Mouse (Mus musculus): ENCODE data around the gene Gpx7. TPM values are rescaled to one million over a fixed set of nuclear protein-coding genes. Genes with fewer than 3 reads are reported as not detected.
A peak's percentile ranks its signal among the peaks of the same experiment; 100 is the strongest.

Gene Gpx7
- total RNA-seq, 1 experiment from 2014 or later: 0.70 TPM

DNA sequence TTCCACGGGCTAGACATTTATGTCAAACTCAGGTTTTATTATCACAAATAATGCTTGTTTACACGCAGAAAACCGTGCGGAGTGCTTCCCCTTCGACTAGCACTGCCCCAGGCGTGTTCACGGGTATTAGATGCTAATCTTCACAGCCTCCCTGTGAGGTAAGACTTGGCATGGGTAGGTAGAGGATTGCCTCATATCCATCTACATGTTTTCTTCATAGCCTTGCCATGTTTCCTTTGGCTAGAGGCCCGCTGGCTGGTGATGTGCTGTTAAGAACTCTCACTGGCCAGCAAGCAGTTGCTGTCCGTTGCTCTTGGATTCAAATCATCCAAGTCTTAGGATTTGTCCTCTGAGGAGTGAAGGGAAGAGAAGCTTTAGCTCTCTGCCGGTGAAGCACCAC, 6.4 kb downstream of the Gpx7 start:
- no peak for ATAC-seq (ENCODE audit: extremely low read depth, insufficient number of reproducible peaks, low FRiP score, poor library complexity, severe bottlenecking)

DNA sequence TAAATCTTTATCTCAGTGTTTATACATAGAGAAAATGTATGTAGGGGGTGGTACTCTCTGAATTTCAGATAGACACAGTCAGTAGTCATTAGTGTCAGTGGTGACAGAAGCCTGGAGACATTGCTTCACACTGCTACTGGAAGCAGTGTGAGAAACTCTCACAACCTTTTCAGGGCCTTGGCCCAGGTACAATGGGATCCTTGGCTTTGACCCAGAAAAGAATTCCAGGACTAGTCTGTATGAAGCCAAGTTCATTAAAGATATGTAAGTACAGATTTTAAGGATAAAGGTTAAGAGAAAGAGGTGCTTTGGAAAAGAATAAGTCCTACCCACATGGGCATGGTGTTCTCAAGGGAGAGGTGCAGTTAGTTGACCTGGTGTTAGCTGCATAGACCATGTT, 12.5 kb downstream of the Gpx7 start:
- ATAC-seq (ENCODE audit: extremely low read depth, insufficient number of reproducible peaks, low FRiP score, poor library complexity, severe bottlenecking): no peak

DNA sequence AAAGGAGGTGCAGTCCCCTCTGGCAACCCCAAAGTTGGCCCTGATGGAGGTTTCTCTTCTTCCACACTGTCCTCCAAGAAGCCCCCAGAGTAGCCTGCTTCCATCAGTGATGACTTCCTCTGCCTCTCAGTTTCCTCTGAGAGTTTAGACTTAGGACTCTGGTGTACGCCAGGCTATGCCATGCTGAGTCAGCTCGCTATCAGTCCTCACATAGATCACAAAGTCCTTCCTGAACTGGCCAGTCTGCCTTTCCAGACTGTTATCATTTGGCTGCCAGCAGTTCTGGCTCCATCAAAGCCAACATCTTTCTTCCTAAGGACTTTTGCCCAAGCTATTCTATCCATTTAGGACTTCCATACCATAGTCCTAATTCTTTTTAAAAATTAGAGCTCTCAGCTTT, 14.2 kb downstream of the Gpx7 start:
- no peak for ATAC-seq (ENCODE audit: extremely low read depth, insufficient number of reproducible peaks, low FRiP score, poor library complexity, severe bottlenecking)

DNA sequence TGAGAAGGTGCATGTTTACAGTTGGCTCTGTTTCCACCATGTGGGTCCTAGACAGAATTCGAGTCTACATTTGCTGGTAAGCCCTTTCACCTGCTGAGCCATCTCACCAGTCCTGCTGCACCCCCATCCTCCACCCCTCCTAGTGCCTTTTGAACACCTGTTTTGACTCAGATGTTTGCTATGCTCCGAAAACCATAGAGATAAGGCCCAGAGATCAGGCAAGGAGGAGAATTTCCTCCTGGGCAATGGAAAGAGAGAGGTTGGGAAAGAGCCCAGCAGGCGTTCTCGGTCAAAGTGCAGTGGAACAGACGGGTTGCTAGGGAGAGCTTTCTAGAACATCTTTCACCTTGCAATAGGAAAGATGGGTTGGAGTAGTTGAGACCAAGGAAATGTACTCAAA, 15.6 kb downstream of the Gpx7 start:
- no peak for ATAC-seq (ENCODE audit: extremely low read depth, insufficient number of reproducible peaks, low FRiP score, poor library complexity, severe bottlenecking)

DNA sequence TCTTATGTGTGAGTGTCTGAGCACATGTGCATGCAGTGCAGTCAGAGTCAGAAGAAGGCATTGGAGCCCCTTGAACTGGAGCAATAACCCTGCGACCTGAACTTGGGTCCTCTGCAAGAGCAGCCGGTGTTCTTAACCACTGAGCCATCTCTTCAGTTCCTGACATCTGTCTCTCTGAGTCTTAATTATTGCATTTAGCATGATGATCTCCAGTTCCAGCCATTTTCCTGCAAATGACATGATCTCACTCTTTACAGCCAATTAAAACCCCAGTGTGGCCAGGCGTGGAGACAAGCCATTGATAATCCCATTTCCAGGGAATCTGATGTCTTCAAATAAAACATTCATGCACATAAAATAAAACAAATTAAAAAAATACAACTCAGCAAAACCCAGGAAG, 18.0 kb downstream of the Gpx7 start:
- no peak for ATAC-seq (ENCODE audit: extremely low read depth, insufficient number of reproducible peaks, low FRiP score, poor library complexity, severe bottlenecking)

DNA sequence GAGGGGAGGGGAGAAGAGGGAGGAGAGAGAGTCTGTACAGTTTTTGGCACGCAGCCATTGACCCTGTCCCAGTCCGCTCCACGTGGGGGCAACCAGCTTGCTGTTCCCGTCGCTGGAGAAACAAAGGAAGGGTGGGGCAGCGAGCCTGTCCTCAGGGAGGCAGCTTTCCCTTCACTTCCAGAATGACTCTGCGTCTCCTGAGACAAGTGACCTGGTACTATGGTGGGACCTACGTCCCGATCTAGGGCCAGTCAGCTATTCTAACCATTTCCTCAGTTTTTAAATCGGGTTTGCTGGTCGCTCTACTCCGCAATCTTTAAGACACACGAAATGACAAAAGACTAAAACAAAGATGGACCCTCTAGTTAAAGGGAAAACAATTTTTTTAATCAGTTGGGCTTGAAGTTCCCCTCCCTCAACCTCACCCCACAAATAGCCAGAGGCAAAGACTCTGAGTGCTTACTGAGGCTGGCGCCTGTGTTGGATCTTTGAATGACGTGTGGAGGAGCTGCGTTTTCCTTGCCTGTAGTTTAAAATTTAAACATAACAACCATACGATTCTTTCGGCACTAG, 19.0 kb downstream of the Gpx7 start:
- no peak for ATAC-seq (ENCODE audit: extremely low read depth, insufficient number of reproducible peaks, low FRiP score, poor library complexity, severe bottlenecking)

DNA sequence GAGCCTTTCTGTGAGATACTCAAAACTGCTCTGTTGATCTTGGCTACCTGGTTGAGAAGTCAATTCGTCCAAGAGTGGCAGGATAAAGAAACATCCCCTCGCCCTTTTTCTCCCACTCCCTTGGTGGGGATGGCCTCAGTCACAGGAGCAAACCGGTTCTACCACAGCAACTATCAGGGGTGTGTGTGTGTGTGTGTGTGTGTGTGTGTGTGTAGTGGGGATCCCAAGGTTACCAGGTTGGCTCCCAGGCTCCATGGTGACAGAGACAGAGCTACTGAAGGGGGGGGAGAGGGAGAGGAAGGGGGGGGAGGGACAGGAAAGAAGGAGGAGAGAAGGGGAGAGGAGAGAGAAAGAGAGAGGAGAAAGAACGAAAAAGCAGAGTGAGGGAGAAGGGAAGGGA, 19.7 kb downstream of the Gpx7 start:
- no peak for ATAC-seq (ENCODE audit: extremely low read depth, insufficient number of reproducible peaks, low FRiP score, poor library complexity, severe bottlenecking)

DNA sequence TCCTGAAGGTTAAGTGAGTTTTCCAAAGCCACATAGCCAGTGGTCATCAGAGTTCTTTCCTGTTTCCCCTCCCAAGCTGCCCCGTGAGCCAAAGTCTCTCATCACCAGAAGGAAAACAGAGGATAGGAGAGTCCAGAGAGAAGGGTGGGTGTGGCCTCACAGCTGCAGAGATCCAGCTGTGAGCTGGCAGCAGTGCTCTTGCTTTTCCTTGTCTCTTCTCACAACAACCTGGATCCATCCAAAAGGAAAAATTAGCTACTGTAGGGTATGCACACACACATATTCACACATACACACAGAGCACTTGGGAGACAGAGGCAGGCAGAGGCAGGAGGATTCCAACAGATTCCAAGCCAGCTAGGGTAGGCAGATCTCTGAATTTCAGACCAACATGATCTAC, 20.7 kb downstream of the Gpx7 start:
- ATAC-seq (ENCODE audit: extremely low read depth, insufficient number of reproducible peaks, low FRiP score, poor library complexity, severe bottlenecking): no peak

DNA sequence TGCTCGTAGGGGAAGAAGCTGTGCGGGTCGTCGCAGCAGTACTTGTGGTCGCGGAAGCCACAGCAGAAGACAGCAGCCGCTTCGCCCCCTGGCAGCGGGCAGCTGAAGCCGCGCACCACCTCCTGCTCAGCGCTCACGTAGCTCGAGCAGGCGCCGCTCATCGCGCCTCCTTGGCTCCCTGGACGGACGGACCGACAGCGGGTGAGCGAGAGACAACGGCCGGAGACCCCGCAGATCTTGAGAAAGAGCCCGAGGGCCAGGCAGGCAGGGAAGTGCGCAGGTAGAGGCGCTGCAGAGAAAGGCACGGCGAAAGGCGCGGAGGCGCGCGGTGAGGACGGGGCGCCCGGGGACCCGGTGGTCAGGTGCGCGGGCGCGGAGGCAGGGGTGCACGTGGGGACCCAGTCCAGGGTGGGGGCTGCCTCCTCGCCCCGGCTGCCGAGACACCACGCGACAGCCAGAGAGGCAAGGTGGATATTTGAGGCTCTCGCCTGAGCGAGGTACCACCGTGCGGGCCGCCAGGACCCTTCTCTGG, 23.5 kb downstream of the Gpx7 start, which contains the start of gene Shisal2a:
TSS of gene Shisal2a (minus strand) at position 167 of the 532 bp plus-strand sequence.
- ATAC-seq (ENCODE audit: extremely low read depth, insufficient number of reproducible peaks, low FRiP score, poor library complexity, severe bottlenecking): 0 out of 2 replicates have a peak, but pooled peaks have one; percentile 9

DNA sequence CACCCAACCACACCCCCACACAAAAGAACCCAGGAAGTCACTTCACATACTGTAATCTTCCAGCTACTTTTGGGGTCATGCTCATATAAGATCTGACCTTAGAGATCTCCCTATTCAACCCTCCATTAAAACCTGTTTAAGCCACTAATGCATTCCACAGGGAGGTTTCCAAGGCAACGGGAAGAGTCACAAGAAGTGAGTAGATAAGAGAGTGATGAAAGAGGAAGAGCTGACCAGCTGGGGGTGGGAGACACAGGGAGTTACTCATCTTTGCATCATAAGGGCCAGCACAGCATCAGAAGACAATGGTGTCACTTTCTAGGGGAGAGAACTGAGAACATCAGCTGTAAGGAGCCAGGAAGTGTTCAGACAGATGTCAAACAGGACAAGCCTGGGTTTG, 26.6 kb downstream of the Gpx7 start:
- ATAC-seq (ENCODE audit: extremely low read depth, insufficient number of reproducible peaks, low FRiP score, poor library complexity, severe bottlenecking): no peak

DNA sequence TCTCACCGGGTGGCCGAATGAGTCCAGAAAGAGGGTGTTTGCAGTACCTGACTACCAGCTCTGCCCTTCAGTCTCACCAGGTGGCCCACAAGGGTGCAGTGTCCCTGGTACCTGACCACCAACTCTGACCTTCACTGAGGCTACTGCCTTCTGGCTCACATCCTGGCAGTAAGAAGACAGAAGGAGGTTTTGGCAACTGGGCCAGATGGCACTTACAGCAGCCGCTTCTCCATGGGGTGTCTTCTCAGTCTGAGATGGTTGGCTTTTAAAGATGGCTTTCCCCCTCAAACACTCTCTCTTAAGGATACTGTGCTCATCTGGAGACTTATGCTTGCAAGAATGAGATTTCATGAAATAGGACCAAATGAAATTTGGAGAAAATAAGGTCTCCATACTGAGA, 27.3 kb downstream of the Gpx7 start:
- no peak for ATAC-seq (ENCODE audit: extremely low read depth, insufficient number of reproducible peaks, low FRiP score, poor library complexity, severe bottlenecking)

DNA sequence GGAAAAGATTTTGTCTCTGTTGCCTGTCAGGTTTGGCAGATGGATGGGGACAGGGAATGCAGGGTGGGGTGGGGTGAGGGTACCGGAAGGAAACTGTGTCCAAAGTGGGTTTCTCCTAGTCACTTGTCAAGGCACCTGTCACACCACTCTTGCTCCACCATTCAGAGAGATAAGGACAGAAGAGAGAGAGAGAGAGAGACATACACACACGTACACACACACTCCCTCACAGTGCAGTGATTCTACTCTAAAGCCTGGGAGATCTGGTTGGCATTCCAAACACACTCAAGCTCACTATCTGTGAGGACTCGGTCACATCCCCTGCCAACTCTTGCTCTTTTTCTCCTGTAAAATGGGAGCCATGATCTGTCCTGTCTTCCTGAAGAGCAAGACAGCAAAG, 34.6 kb downstream of the Gpx7 start:
- no peak for ATAC-seq (ENCODE audit: extremely low read depth, insufficient number of reproducible peaks, low FRiP score, poor library complexity, severe bottlenecking)

DNA sequence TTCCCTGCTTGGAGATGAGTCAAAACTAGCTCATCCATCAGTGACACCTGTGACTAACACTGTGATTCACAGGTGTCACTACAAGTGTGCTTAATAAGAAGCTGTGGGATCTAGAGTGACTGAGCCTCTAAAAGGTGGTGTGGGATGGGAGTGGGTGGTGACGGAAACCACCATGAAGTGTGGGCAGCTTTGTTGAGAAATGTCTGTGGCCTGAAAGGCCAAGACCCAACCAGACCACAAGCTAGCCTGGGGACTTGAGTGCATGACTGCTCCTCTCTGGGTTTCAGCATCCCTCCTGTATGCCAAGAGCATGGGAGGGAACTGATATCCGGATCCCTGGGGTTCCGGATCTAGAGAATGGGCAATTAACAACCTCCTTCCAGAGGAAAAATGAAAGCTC, 35.3 kb downstream of the Gpx7 start:
- ATAC-seq (ENCODE audit: extremely low read depth, insufficient number of reproducible peaks, low FRiP score, poor library complexity, severe bottlenecking): 0 out of 2 replicates have a peak, but pooled peaks have one; percentile 13

DNA sequence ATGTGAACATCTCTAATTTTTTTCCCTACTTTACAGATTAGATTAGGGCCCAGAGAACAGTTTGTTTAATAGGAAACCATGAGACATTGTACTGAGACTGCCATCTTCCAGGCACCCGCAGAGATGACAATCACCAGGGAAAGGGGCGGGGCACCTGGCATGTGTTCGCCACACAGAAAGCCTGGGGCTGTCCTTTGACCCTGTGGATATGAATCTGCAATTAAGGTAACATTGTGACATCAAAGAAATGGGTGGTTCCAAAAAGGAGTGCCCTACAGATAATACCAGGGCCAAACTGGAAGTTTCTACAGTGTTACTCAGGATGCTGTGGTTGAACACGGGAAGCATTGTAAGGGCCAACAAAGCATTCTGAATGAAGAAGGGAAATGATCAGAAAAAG, 36.4 kb downstream of the Gpx7 start:
- ATAC-seq (ENCODE audit: extremely low read depth, insufficient number of reproducible peaks, low FRiP score, poor library complexity, severe bottlenecking): no peak

DNA sequence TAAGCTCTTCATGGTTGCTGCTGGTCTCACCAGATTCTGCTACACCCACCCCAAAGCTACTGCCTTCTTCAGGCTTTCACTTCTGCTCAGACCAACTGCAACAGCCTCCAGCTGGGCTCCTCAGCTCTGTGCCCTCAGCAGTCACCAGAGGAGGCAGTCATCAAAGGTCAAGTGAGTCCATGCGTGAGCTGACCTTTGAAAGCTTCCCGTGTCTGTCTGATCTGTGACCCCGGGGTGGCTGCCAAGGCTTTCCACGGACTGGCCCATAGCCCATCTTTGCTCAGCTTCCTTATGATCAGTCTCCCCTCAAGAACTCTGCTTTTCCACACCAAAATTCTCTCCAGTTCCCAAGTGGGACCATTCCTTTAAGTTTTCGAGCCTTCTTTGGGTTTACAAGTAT, 37.5 kb downstream of the Gpx7 start:
- ATAC-seq (ENCODE audit: extremely low read depth, insufficient number of reproducible peaks, low FRiP score, poor library complexity, severe bottlenecking): no peak

DNA sequence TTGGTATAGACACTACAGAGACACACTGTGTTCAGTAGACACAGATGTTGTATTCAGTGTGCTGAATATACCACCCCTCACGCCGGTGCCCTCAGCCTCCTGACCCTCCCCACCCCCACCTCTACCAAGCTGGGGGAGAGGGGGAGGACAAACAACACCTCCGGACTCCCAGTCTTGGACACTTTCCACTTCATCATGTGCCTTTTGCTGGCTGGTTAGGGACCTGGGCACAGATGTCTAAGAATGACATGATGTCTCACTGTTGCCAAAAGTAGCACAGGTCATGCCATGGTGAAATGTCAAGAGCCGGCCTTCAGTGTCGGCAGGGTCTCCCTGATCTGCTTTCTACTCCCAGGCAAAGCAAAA, 42.7 kb downstream of the Gpx7 start:
- no peak for ATAC-seq (ENCODE audit: extremely low read depth, insufficient number of reproducible peaks, low FRiP score, poor library complexity, severe bottlenecking)

DNA sequence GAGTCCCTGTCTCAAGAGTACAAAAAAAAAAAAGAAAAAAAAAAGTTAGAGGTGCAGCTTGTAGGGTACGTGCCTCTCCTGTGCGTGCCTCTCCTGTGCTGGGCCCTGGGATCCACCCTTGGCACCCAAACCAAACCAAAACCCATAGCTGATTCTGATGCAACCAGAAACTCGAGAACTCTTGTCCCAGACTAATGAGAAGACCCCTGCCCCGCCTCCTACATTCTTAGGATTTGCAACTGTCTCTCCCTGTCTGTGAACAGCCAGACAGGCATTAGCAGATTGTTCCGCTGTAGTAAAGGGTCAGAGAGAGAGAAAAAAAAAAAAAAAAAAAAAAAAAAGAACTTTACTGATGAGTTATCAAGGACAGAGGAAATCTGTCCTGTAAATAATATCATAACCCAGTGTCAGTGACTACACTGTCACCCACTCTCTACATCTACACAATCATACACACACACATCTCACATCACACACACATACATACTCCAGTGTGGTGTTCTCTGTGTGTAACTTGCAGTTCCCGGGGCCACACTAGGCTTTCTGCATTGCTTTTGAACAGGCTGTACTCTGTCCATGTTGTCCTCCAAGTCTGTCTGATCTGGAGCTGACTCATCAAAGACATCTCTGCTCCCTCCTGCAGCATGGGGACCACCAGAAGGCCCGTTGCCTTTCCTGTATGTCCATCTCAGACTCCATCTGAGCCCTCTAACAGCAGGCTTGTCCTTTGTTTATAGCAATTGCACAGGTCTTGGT, 43.2 kb downstream of the Gpx7 start:
- no peak for ATAC-seq (ENCODE audit: extremely low read depth, insufficient number of reproducible peaks, low FRiP score, poor library complexity, severe bottlenecking)

DNA sequence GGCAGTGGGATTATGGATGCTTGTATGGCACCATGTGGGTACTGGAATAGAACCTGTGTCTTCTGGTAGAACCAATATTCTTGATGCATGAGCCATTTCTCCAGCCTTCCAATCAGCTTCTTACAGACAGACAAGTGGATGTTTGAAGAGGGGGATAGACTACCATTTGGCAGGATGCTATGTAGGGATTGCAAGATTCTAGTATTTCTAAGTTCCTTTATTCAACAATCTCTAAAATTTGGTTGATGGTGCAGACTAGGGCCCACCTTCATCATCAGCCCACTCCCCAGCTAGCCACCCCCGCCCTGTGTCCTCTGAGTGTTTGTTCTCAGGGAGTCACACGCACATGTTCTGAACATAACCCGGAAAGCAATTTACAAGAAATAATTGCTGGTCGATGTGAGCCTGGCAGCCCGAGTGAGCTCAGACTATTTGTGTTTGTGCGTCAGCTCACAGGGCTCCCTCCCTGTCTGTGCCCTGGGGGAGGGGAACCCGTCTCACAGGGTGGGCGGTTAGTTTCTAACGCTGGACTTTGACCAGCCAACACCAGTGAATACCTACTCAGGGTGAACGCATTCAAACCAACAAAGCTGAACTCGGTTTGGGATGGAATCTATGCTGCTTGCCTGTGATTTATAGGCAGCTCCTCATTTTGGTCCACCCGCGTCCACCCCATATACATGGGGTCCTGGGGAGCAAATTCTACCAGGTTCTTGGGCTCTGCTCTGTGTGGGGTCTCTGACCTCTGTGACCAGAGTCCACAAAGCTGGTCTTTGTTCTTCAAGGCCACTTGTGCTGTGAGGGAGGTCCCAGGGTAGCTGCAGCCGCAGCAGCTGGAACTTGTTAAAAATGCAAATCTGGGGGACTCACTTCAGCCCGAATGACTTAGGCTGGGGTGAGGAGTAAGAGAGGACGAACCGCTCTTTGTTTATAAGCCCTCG, 44.2 kb downstream of the Gpx7 start:
- no peak for ATAC-seq (ENCODE audit: extremely low read depth, insufficient number of reproducible peaks, low FRiP score, poor library complexity, severe bottlenecking)

DNA sequence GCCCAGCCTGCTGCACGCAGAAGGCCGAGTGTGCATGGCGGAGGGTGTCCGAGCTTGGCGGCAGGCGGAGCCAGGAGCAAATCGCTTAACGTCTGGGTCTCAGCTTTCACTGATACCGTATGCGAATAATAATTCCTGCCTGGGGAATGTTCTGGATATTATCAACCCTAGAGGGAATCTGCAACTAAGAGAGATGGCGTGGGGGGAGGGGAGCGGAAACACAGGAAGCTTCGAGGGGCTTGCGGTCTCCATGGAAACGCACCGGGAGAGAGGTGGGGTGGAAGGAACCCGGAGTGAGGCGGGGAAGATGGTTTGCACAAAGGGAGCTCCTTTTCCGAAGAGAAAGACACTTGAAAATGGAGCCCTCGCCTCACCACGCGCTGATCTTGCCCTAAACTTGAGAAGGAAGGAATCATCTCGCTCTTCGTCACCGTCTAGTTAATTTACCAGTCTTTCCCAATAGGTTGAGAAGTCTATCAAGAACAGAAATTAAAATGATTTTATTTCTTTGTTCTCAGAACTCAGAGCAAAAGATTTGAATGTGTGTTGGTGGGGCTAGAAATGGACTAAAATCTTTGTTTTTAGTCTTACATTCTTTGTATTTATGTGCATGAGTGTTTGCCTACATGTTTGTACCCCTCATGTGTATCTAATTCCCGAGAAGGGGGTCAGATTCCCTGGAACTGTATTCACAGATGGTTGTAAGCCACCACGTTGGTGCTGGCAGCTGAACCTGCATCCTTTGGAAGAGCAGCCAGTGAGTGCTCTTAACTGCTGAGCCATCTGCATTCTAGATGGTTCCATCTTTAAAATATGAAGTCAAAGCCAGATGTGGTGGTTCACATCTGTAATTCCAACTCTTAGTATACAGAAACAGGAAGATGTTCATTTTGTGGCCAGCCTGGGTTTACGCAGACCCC, 46.4 kb downstream of the Gpx7 start:
- no peak for ATAC-seq (ENCODE audit: extremely low read depth, insufficient number of reproducible peaks, low FRiP score, poor library complexity, severe bottlenecking)

All from neutrophil, adult 5-6 weeks (primary cell).